Mouse (Mus musculus) megakaryocyte progenitor cell, adult 5-6 weeks (primary cell): ENCODE data around the gene Dera. TPM values are rescaled to one million over a fixed set of nuclear protein-coding genes. Genes with fewer than 3 reads are reported as not detected.
A peak's percentile ranks its signal among the peaks of the same experiment; 100 is the strongest.

Experiments used
- ATAC-seq: replicated peaks from 2 replicates; pipeline ENCODE4 v1.8.0; 2016; ENCODE audit warnings: mild to moderate bottlenecking, moderate TSS enrichment, inconsistent platforms; ENCODE audit not compliant: poor library complexity
- total RNA-seq, 2 experiments: library from RNA; stranded (forward) in 1 of 2; stranded (reverse) in 1 of 2; fragments of 157-497, 149-512 nt in 1 of 2; fragments of 200-1000 nt in 1 of 2; gene quantifications; 2 replicates each; pipeline versions ENCODE4 v1.2.3 to v1.2.4; 2015 to 2017

Dera gene
- total RNA-seq, 2 experiments from 2014 or later, result 55.1 to 58.5 TPM

DNA sequence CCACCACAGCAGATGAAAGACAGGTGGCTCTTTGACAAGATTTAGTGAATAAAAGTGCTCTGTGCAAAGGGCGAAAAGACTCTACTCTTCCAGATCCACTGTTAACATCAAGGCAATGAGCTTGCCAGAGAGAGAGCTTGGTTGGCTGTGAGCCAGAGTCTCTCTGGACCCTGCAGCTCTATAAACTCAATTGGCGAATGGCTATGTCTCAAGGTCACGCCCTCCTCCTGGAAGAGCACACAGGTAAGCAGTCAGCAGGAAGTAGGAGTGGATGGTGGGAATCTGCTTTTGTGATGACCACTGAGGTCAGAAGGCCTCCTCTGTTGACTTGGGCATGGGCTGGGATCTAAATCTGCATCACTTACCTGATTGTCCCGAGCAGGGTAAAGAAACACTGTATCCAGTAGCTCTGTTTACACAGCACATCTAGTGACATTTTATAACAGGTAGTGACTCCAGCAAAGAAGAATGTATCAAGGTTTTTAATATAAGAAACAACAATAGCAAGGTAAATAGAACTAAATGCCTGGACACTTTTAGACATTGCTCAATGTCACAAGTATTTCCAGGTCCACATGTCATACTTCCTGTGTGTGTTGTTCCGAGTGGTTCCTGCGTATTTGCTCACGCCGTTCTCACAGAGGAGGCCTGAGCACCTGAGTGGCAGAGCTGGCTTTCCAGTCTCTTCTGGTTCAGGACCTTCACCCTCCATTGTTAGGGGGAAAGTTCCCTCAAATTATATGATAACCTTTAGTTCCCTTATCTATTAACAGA is 120.3 kb downstream of the Dera start:
- ATAC-seq, result no peak

DNA sequence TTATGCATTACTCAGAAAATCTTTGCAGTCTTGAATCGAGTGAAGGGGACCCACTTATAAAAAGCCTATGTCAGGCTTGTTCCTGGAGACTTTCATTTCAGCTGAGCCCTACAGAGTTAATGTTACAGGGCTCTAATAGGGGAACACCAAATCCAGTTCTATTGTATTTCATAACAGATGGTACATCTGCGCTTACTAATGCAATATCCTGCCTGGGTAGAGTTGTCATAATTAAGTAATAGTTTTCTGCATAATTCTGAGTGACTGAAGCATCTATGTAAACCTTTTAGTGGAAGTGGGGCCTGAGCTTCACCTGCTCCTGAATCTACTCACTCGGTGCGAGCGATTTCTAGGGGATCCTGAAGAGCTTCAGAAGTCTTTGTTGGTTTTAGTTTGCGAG is 131.3 kb downstream of the Dera start:
- peak; percentile 88 for ATAC-seq

DNA sequence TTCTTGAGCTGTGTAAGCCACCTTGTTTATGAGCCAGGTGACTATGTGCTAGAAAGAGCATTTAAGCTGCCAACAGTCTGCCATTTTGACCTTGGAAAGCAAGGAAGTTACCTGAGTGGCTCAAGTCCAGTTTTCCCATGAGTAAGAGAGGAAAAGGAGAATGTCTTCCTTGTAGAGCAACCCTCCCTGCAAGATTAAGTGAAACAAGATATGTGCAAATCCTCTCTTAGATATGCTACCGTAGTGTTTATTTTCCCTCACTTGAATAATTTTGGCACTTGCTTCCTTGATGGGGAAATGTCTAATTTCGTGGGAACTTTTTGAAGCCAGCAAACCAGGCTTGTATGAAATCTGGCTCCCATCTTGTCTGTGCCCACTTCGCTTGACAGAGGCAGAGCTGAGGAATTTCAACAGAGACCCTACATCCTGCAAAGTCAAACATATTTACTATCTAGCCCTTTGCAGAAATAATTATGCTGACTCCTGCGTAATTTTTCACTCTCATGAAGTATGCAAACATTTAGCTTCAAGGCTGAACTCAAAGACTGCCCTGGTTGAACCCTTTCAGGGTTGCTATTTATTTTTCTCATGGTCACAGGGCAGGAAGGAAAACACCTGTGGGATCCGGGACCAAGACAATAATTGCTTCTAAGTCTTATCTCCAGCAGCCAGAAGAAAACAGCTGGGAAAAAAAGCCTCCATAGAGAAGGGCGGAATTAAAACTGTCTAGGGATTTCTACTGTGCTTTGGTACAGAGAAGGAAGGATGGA is 132.0 kb downstream of the Dera start:
- no peak for ATAC-seq

DNA sequence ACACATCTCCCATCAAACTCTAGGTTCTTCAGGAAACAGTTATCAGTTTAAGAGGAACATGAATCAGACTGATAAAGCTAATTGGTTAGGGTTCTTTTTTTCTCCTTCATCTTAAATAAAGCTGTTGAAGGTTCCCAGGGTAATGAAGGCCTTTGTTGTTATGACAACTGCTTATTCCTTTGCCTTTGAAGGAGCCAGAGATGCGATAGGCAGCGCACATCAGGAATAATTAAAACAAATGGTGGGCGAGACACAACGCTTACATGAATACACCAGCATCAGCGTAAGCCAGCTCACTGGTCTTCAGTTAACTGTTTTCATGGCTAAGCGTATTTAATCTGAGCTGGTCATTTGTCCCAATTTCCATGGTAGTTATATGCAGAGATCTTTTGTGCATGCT is 132.9 kb downstream of the Dera start:
- ATAC-seq, result no peak

DNA sequence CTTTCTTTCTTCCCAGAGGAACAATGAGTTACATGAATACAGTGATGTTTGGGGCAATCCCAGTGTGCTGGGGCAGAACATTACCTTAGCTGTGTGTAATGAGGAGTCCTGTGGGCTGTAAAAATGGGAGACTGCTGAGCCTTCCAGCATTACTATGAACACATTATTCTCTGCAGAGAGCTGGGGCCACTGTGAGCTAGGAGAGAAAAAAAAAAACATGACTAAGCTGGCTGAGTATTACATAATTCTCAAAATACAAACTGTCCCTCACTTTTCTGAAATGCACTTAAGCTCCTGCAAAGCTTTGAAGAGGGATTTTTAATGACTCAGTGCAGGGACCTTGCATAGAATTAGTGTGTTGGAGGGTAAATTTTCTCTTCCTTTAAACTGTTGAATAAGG is 143.3 kb downstream of the Dera start:
- no peak for ATAC-seq

DNA sequence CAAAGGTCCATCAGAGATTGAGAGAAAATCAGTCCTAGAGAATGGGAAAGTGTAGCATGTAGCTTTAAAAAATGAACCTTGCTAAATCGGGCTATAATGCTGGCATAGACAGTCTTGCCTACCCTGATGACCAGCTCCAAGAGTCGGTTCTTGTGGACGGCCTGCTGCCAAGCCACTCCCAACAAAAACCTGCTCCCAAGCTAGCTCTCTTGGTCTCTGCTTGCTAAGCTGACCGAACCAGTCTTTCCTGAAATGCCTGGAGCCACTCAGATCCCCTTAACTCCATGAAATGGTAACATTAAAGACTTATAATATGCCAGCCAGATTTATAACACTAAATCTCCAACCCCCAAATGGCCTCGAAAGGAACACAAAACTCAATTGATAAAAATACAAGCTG is 146.9 kb downstream of the Dera start:
- ATAC-seq, result no peak

Other genes with a start within 250 kb of the Dera start
- 3.1 and 4.3 TPM in 2 replicates for gene Eps8, start 99.7 kb upstream of the Dera start, total RNA-seq (2015)
- gene Eps8, start 99.7 kb upstream of the Dera start, total RNA-seq (2017), result 2.0 and 6.9 TPM in 2 replicates
- 191 and 204 TPM in 2 replicates for gene Strap, start 19.5 kb upstream of the Dera start, total RNA-seq (2015)
- gene Strap, start 19.5 kb upstream of the Dera start, total RNA-seq (2017), result 168 and 172 TPM in 2 replicates